Mouse (Mus musculus) liver, postnatal 0 days (tissue): ENCODE measurements around the gene Sppl3. TPM values are rescaled to one million over a fixed set of nuclear protein-coding genes. Genes with fewer than 3 reads are reported as not detected.

Experiments
- ATAC-seq: fragments of 200-750 bp; cut with Nextera tagmentation; 2 replicates; pipeline ENCODE4 v1.8.0; 2017; ENCODE audit warnings: mild to moderate bottlenecking, moderate library complexity
- DNase-seq: peaks from one replicate; pipeline ENCODE4 v3.0.0-alpha.2; 2016
- H3K27ac ChIP-seq: fragments of 300-500 bp; sonication (generic); 2 replicates; pipeline ENCODE4 v1.5.1; 2014; ENCODE audit warnings: antibody characterized with exemption, moderate library complexity, mild to moderate bottlenecking, low read depth
- H3K27me3 ChIP-seq: fragments of 300-500 bp; sonication (generic); 2 replicates; pipeline ENCODE4 v1.6.1; 2014; ENCODE audit warnings: low read length, control low read depth, mixed read lengths; ENCODE audit not compliant: insufficient read depth
- H3K36me3 ChIP-seq: fragments of 300-500 bp; sonication (generic); replicated peaks from 2 replicates; pipeline ENCODE4 v1.6.1; 2014; ENCODE audit warnings: mild to moderate bottlenecking, control low read depth, low read length, moderate library complexity, mixed read lengths; ENCODE audit not compliant: insufficient read depth
- H3K4me1 ChIP-seq: fragments of 300-500 bp; sonication (generic); 2 replicates; pipeline ENCODE4 v1.6.1; 2014; ENCODE audit warnings: antibody characterized with exemption, mild to moderate bottlenecking, control low read depth; ENCODE audit not compliant: insufficient read depth
- H3K4me2 ChIP-seq: fragments of 300-500 bp; sonication (generic); 2 replicates; pipeline ENCODE4 v1.6.1; 2014; ENCODE audit warnings: low read depth, mild to moderate bottlenecking, low read length, moderate library complexity, mixed read lengths
- H3K4me3 ChIP-seq: fragments of 300-500 bp; sonication (generic); 2 replicates; pipeline ENCODE4 v1.5.1; 2014; ENCODE audit warnings: low read depth, low read length
- H3K9ac ChIP-seq: fragments of 300-500 bp; sonication (generic); replicated peaks from 2 replicates; pipeline ENCODE4 v1.6.1; 2014; ENCODE audit warnings: mild to moderate bottlenecking, moderate library complexity
- H3K9me3 ChIP-seq: fragments of 300-500 bp; sonication (generic); 2 replicates; pipeline ENCODE4 v1.6.1; 2016; ENCODE audit warnings: mild to moderate bottlenecking, control low read depth, low read length, mixed read lengths
- CTCF ChIP-seq: sonication (generic); IDR thresholded peaks from 2 replicates; pipeline ENCODE4 v1.5.1; 2016; ENCODE audit warnings: antibody characterized with exemption, low read depth
- EP300 ChIP-seq: IDR thresholded peaks from 2 replicates; pipeline ENCODE4 v1.6.1; 2016; ENCODE audit warnings: antibody characterized with exemption, low read depth, mild to moderate bottlenecking
- WGBS: fragments of 180-500 bp; shearing (Covaris S2); extraction: QIAGEN DNeasy Blood & Tissue Kit; methylation state at CpG from one replicate; pipeline ENCODE4 v1.1.7; 2014; ENCODE audit not compliant: insufficient replicate concordance; 5-methylcytosine and 5-hydroxymethylcytosine counted together
- polyA plus RNA-seq: library from polyadenylated mRNA; unstranded; fragments of >200 nt; fragmentation: Nextera tagmentation; extraction: Ambion mirVana; gene quantifications from 2 replicates; pipeline ENCODE4 v1.2.1, GENCODE M21; 2015

Sppl3 gene
- polyA plus RNA-seq, result 9.2 and 11.5 TPM in 2 replicates

GRCm38 (mm10) chr5:115010577-115011216 lies at the start of gene Sppl3:
Gene Sppl3 (plus strand): TSS chr5:115011137.
- no peaks in the 10 kb centered on the region for H3K9me3 ChIP-seq
- peak within 1 kb of the TSS; percentile 98 for H3K4me2 ChIP-seq
- ATAC-seq (peak; percentile 90), DNase-seq (peak; percentile 96)
- peaks cover 48% of the 10 kb centered on the region for H3K4me1 ChIP-seq
- peak within 1 kb of the TSS; percentile 97 for H3K4me3 ChIP-seq
- peak within 1 kb of the TSS; percentile 96 for H3K27ac ChIP-seq
- no peaks in the 10 kb centered on the region for H3K27me3 ChIP-seq
- peak within 1 kb of the TSS; percentile 99 for H3K9ac ChIP-seq
- WGBS, result 4% methylated on average over 44 of the region's 65 CpGs
- H3K36me3 ChIP-seq, result no peaks in the 10 kb centered on the region
- TF ChIP-seq EP300, result no peak
- TF ChIP-seq CTCF, result no peak

- no peak overlapping the region for H3K27ac ChIP-seq
- 74% methylated on average over 4 of the region's 4 CpGs for WGBS
Observed at GRCm38 (mm10) chr5:114961590-114962360, 49.2 kb upstream of the Sppl3 start.

GRCm38 (mm10) chr5:114964315-114964966 lies 46.5 kb upstream of the Sppl3 start:
- peaks cover 16% of the 10 kb centered on the region for H3K4me1 ChIP-seq
- TF ChIP-seq CTCF (no peak), EP300 (no peak)
- ATAC-seq (peak; percentile 63), DNase-seq (peak; percentile 51)
- H3K36me3 ChIP-seq, result peaks cover 7% of the 10 kb centered on the region; the same call in 1 of the 2 replicates
- H3K27me3 ChIP-seq, result no peaks in the 10 kb centered on the region
- H3K4me3 ChIP-seq, result no peak overlapping the region
- peak overlapping the region; percentile 70 for H3K27ac ChIP-seq
- peak overlapping the region; percentile 34 for H3K9ac ChIP-seq
- no peaks in the 10 kb centered on the region for H3K9me3 ChIP-seq
- peak overlapping the region; percentile 61 for H3K4me2 ChIP-seq
- WGBS, result 36% methylated on average over 7 of the region's 7 CpGs

More at GRCm38 (mm10) chr5:114961590-114962360, 49.2 kb upstream of the Sppl3 start:
- ATAC-seq (no peak), DNase-seq (no peak)
- no peaks in the 10 kb centered on the region for H3K27me3 ChIP-seq
- TF ChIP-seq EP300 (no peak), CTCF (no peak)
- H3K4me1 ChIP-seq, result peaks cover 7% of the 10 kb centered on the region
- no peak overlapping the region for H3K4me2 ChIP-seq
- no peaks in the 10 kb centered on the region for H3K9me3 ChIP-seq
- H3K4me3 ChIP-seq, result no peak overlapping the region
- H3K9ac ChIP-seq, result no peak overlapping the region
- peaks cover 7% of the 10 kb centered on the region; the same call in 1 of the 2 replicates for H3K36me3 ChIP-seq

GRCm38 (mm10) chr5:114964967-114965898 lies 45.7 kb upstream of the Sppl3 start:
- peak; percentile 35; the same call in 1 of the 2 replicates for ATAC-seq
- no peak overlapping the region for H3K4me3 ChIP-seq

GRCm38 (mm10) chr5:114967523-114968268 lies 43.2 kb upstream of the Sppl3 start:
- WGBS, result 32% methylated on average over 14 of the region's 14 CpGs
- ATAC-seq (no peak), DNase-seq (no peak)
- no peak for TF ChIP-seq EP300
- H3K9ac ChIP-seq, result no peak overlapping the region
- no peaks in the 10 kb centered on the region for H3K27me3 ChIP-seq
- no peak overlapping the region for H3K27ac ChIP-seq
- H3K9me3 ChIP-seq, result no peaks in the 10 kb centered on the region
- no peak overlapping the region for H3K4me3 ChIP-seq
- no peaks in the 10 kb centered on the region for H3K36me3 ChIP-seq
- H3K4me1 ChIP-seq, result peaks cover 16% of the 10 kb centered on the region
- peak overlapping the region; percentile 64 for H3K4me2 ChIP-seq

More at GRCm38 (mm10) chr5:114964967-114965898, 45.7 kb upstream of the Sppl3 start:
- no peaks in the 10 kb centered on the region for H3K36me3 ChIP-seq
- H3K4me1 ChIP-seq, result peaks cover 16% of the 10 kb centered on the region
- DNase-seq, result no peak
- peak overlapping the region; percentile 70 for H3K27ac ChIP-seq
- peak overlapping the region; percentile 61 for H3K4me2 ChIP-seq
- WGBS, result 36% methylated on average over 17 of the region's 17 CpGs
- no peaks in the 10 kb centered on the region for H3K27me3 ChIP-seq
- no peak for TF ChIP-seq CTCF
- no peak for TF ChIP-seq EP300
- no peaks in the 10 kb centered on the region for H3K9me3 ChIP-seq
- peak overlapping the region; percentile 34 for H3K9ac ChIP-seq
